Mouse (Mus musculus): ENCODE data around the gene Chst13. TPM values are rescaled to one million over a fixed set of nuclear protein-coding genes. Genes with fewer than 3 reads are reported as not detected.

The Chst13 gene
- polyA plus RNA-seq, 1 experiment from 2014 or later, result 10.3 TPM

- Histone ChIP-seq H3K4me3 (ENCODE audit: low read depth, low read length) (peak overlapping the region; percentile 47), H3K27ac (ENCODE audit: low read depth) (peak overlapping the region; percentile 69), H3K36me3 (replicated peaks; ENCODE audit: insufficient read depth, low read length) (no peaks in the 10 kb centered on the region), H3K4me2 (ENCODE audit: low read depth, low read length) (peak overlapping the region; percentile 67), H3K9me3 (ENCODE audit: low read length) (no peaks in the 10 kb centered on the region), H3K27me3 (ENCODE audit: insufficient read depth, low read length) (no peaks in the 10 kb centered on the region), H3K9ac (replicated peaks) (peak overlapping the region; percentile 50; the same call in 1 of the 2 replicates), H3K4me1 (ENCODE audit: insufficient read depth) (peaks cover 39% of the 10 kb centered on the region)
- ATAC-seq (0 out of 2 replicates have a peak, but pooled peaks have one; percentile 22), DNase-seq (no peak)
- 41% methylated on average over 3 of the region's 3 CpGs for WGBS (ENCODE audit: insufficient replicate concordance)
- no peak for TF ChIP-seq EP300 (IDR thresholded peaks at IDR 0.05; ENCODE audit: low read depth)
These were observed 522 bp downstream of the Chst13 start for GRCm38 (mm10) chr6:90324463-90324862.

- 49% methylated on average over 3 of the region's 3 CpGs for WGBS (ENCODE audit: insufficient replicate concordance)
- no peaks in the 10 kb centered on the region for H3K36me3 ChIP-seq (replicated peaks; ENCODE audit: insufficient read depth, low read length)
- peaks cover 43% of the 10 kb centered on the region for H3K4me1 ChIP-seq (ENCODE audit: insufficient read depth)
- peak overlapping the region; percentile 67 for H3K4me2 ChIP-seq (ENCODE audit: low read depth, low read length)
- peak overlapping the region; percentile 69; the same call in 1 of the 2 replicates for H3K27ac ChIP-seq (ENCODE audit: low read depth)
- DNase-seq (no peak), ATAC-seq (no peak)
- H3K27me3 ChIP-seq (ENCODE audit: insufficient read depth, low read length), result no peaks in the 10 kb centered on the region
- H3K9me3 ChIP-seq (ENCODE audit: low read length), result no peaks in the 10 kb centered on the region
- H3K4me3 ChIP-seq (ENCODE audit: low read depth, low read length), result 0 out of 2 replicates have a peak overlapping the region, but pooled peaks have one; percentile 47
- no peak for TF ChIP-seq EP300 (IDR thresholded peaks at IDR 0.05; ENCODE audit: low read depth)
- TF ChIP-seq CTCF (IDR thresholded peaks at IDR 0.05; ENCODE audit: low read depth), result no peak
- peak overlapping the region; percentile 50; the same call in 1 of the 2 replicates for H3K9ac ChIP-seq (replicated peaks)
These were observed 959 bp downstream of the Chst13 start for GRCm38 (mm10) chr6:90324026-90324425.

GRCm38 (mm10) chr6:90321811-90322210 lies 3.2 kb downstream of the Chst13 start:
- Histone ChIP-seq H3K36me3 (replicated peaks; ENCODE audit: insufficient read depth, low read length) (no peaks in the 10 kb centered on the region), H3K4me3 (ENCODE audit: low read depth, low read length) (no peak overlapping the region), H3K27me3 (ENCODE audit: insufficient read depth, low read length) (no peaks in the 10 kb centered on the region), H3K4me1 (ENCODE audit: insufficient read depth) (peaks cover 48% of the 10 kb centered on the region), H3K27ac (ENCODE audit: low read depth) (peak overlapping the region; percentile 85), H3K9me3 (ENCODE audit: low read length) (no peaks in the 10 kb centered on the region), H3K9ac (replicated peaks) (no peak overlapping the region), H3K4me2 (ENCODE audit: low read depth, low read length) (peak overlapping the region; percentile 22; the same call in 1 of the 2 replicates)
- 37% methylated on average over 4 of the region's 4 CpGs for WGBS (ENCODE audit: insufficient replicate concordance)
- ATAC-seq (no peak), DNase-seq (no peak)
- TF ChIP-seq CTCF (IDR thresholded peaks at IDR 0.05; ENCODE audit: low read depth), result no peak
- TF ChIP-seq EP300 (IDR thresholded peaks at IDR 0.05; ENCODE audit: low read depth), result no peak

DNA sequence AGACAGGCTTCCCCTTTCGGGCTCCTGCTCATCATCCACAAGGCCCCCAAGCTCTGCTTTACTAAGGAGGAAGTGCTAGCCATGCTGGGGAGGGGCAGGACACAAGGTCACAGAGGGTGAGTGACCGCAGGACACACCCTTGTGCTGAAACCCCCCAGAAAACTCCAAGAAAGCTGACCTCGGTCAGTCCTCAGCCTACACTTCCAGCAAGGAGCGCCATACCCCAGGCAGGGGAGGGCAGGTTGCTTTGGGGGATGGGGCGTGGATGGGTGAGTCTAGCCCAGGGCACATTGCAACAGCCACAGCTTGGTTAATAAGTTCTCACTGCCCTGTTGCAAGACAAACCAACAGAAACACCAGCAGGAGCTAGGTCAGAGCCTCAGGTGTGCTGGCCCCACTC lies 4.6 kb downstream of the Chst13 start:
- Histone ChIP-seq H3K4me1 (ENCODE audit: insufficient read depth) (peaks cover 47% of the 10 kb centered on the region), H3K9me3 (ENCODE audit: low read length) (no peaks in the 10 kb centered on the region), H3K27me3 (ENCODE audit: insufficient read depth, low read length) (no peaks in the 10 kb centered on the region), H3K36me3 (replicated peaks; ENCODE audit: insufficient read depth, low read length) (0 out of 2 replicates have a peak, but pooled peaks cover 3% of the 10 kb centered on the region), H3K27ac (ENCODE audit: low read depth) (peak overlapping the region; percentile 85), H3K9ac (replicated peaks) (no peak overlapping the region), H3K4me2 (ENCODE audit: low read depth, low read length) (peak overlapping the region; percentile 49), H3K4me3 (ENCODE audit: low read depth, low read length) (no peak overlapping the region)
- TF ChIP-seq EP300 (IDR thresholded peaks at IDR 0.05; ENCODE audit: low read depth) (0 out of 2 replicates have a peak, but pooled peaks have one; percentile 19), CTCF (IDR thresholded peaks at IDR 0.05; ENCODE audit: low read depth) (no peak)
- DNase-seq (peak; percentile 78), ATAC-seq (peak; percentile 91)
- 47% methylated on average over 5 of the region's 5 CpGs for WGBS (ENCODE audit: insufficient replicate concordance)

DNA sequence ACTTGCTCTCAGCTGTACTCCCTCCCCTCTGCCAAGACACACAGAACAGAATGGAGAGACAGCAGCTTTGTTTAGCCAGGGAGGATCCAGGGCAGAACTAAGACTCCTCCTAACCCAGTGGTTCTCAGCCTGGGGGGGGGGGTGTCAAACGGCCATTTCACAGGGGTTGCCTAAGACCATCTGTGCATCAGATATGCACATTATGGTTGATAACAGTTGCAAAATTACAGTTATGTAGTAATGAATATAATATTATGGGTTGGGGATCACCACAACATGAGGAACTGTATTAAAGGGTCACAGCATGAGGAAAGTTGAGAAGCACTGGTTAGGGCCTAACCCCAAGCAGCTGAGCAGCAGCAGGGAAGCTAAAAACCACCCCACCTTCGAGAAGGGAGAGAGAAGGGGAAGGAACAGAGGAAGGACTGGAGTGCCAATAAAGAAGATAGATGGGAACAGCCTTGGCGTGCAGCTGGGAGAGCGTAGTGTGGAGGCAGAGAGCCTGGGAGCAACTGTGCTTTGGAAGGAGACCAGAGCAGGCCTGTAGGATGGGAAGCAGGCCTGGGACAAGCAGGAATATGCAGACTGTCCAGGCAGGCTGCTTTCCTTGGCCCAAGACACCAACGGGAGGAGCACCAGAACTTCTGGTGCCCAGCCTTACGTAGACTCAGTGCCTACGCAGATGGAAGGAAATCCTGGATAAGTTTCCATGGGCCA lies 5.4 kb downstream of the Chst13 start:
- ATAC-seq, result no peak
- H3K4me2 ChIP-seq (ENCODE audit: low read depth, low read length), result no peak overlapping the region
- no peaks in the 10 kb centered on the region for H3K27me3 ChIP-seq (ENCODE audit: insufficient read depth, low read length)
- H3K4me1 ChIP-seq (ENCODE audit: insufficient read depth), result peaks cover 43% of the 10 kb centered on the region
- no peaks in the 10 kb centered on the region for H3K9me3 ChIP-seq (ENCODE audit: low read length)
- H3K4me3 ChIP-seq (ENCODE audit: low read depth, low read length), result no peak overlapping the region
- H3K36me3 ChIP-seq (replicated peaks; ENCODE audit: insufficient read depth, low read length), result 0 out of 2 replicates have a peak, but pooled peaks cover 3% of the 10 kb centered on the region
- H3K27ac ChIP-seq (ENCODE audit: low read depth), result peak overlapping the region; percentile 85
- H3K9ac ChIP-seq (replicated peaks), result no peak overlapping the region
- WGBS (ENCODE audit: insufficient replicate concordance), result 66% methylated on average over 7 of the region's 7 CpGs
- no peak for DNase-seq
- TF ChIP-seq CTCF (IDR thresholded peaks at IDR 0.05; ENCODE audit: low read depth) (no peak), EP300 (IDR thresholded peaks at IDR 0.05; ENCODE audit: low read depth) (no peak)

- no peaks in the 10 kb centered on the region for H3K9me3 ChIP-seq (ENCODE audit: low read length)
- no peaks in the 10 kb centered on the region for H3K27me3 ChIP-seq (ENCODE audit: insufficient read depth, low read length)
- WGBS (ENCODE audit: insufficient replicate concordance), result 92% methylated on average over 2 of the region's 2 CpGs
- H3K4me1 ChIP-seq (ENCODE audit: insufficient read depth), result peaks cover 43% of the 10 kb centered on the region
- DNase-seq (no peak), ATAC-seq (no peak)
- no peak overlapping the region for H3K9ac ChIP-seq (replicated peaks)
- H3K4me3 ChIP-seq (ENCODE audit: low read depth, low read length), result no peak overlapping the region
- TF ChIP-seq EP300 (IDR thresholded peaks at IDR 0.05; ENCODE audit: low read depth) (no peak), CTCF (IDR thresholded peaks at IDR 0.05; ENCODE audit: low read depth) (no peak)
- H3K27ac ChIP-seq (ENCODE audit: low read depth), result 0 out of 2 replicates have a peak overlapping the region, but pooled peaks have one; percentile 34
- no peak overlapping the region for H3K4me2 ChIP-seq (ENCODE audit: low read depth, low read length)
- 0 out of 2 replicates have a peak, but pooled peaks cover 3% of the 10 kb centered on the region for H3K36me3 ChIP-seq (replicated peaks; ENCODE audit: insufficient read depth, low read length)
These were observed 6.0 kb downstream of the Chst13 start for GRCm38 (mm10) chr6:90319019-90319418.

All from liver, postnatal 0 days (tissue).